Mouse (Mus musculus) MEL (cell line): ENCODE measurements around the gene Myo3a. TPM values are rescaled to one million over a fixed set of nuclear protein-coding genes. Genes with fewer than 3 reads are reported as not detected.
"Not testable (repeated sequence)": the region's sequence is repeated elsewhere in the genome, so short reads cannot be mapped to it uniquely, and the experiment has no call there.

ENCODE experiments used
- DNase-seq: peaks from one replicate; pipeline ENCODE4 v3.0.0; 2011; ENCODE audit warnings: low read depth, low spot score
- H3K27ac ChIP-seq: 2 replicates; pipeline ENCODE4 v1.5.1; 2012; ENCODE audit warnings: low read depth, mild to moderate bottlenecking, control low read depth, low read length, moderate library complexity; ENCODE audit not compliant: control insufficient read depth
- H3K27me3 ChIP-seq, 2 experiments: fragments of 150-350 bp in 1 of 2; sonication (generic) in 1 of 2; 2 replicates each; pipeline ENCODE4 v1.6.1; 2012; ENCODE audit warnings: low read length in 2 of 2, mild to moderate bottlenecking in 2 of 2, improper control_type of control experiment in 1 of 2, moderate library complexity in 1 of 2; ENCODE audit not compliant: insufficient read depth in 2 of 2, control insufficient read depth in 1 of 2
- H3K36me3 ChIP-seq, 2 experiments: 2 replicates each; pipeline ENCODE4 v1.6.1; 2012 to 2014; ENCODE audit warnings: low read length in 2 of 2, improper control_type of control experiment in 1 of 2, inconsistent platforms in 1 of 2, mild to moderate bottlenecking in 1 of 2; ENCODE audit not compliant: insufficient read depth in 2 of 2, control insufficient read depth in 1 of 2
- H3K4me1 ChIP-seq, 2 experiments: fragments of 150-350 bp in 1 of 2; sonication (generic) in 1 of 2; 2 replicates each; pipeline ENCODE4 v1.6.1; 2012; ENCODE audit warnings: low read length in 2 of 2, improper control_type of control experiment in 1 of 2, mild to moderate bottlenecking in 1 of 2; ENCODE audit not compliant: insufficient read depth in 2 of 2, control insufficient read depth in 1 of 2
- H3K4me3 ChIP-seq, 2 experiments: fragments of 150-350 bp in 1 of 2; sonication (generic) in 1 of 2; 2 replicates each; pipeline ENCODE4 v1.5.1; 2012; ENCODE audit warnings: low read depth in 2 of 2, low read length in 2 of 2, mild to moderate bottlenecking in 2 of 2, moderate library complexity in 2 of 2, control low read depth in 1 of 2, improper control_type of control experiment in 1 of 2; ENCODE audit not compliant: control insufficient read depth in 1 of 2, insufficient read depth in 1 of 2
- H3K79me2 ChIP-seq: 2 replicates; pipeline ENCODE4 v1.6.1; 2012; ENCODE audit warnings: mild to moderate bottlenecking, low read length, moderate library complexity; ENCODE audit not compliant: control insufficient read depth, poor library complexity, insufficient read depth
- H3K9ac ChIP-seq: 2 replicates; pipeline ENCODE4 v1.6.1; 2012; ENCODE audit warnings: low read depth, mild to moderate bottlenecking, control low read depth, low read length, moderate library complexity; ENCODE audit not compliant: control insufficient read depth, poor library complexity, severe bottlenecking
- H3K9me3 ChIP-seq: fragments of 150-350 bp; sonication (generic); replicated peaks from 2 replicates; pipeline ENCODE4 v1.6.1; 2012; ENCODE audit warnings: mild to moderate bottlenecking, low read length, improper control_type of control experiment, moderate library complexity; ENCODE audit not compliant: insufficient read depth
- CTCF ChIP-seq, 3 experiments: IDR thresholded peaks in 2 of 3; conservative IDR thresholded peaks in 1 of 3; 2 replicates each; pipeline ENCODE4 v1.5.1; 2011 to 2012; ENCODE audit warnings: low read length in 3 of 3, low read depth in 2 of 3, mild to moderate bottlenecking in 2 of 3, improper control_type of control experiment in 1 of 3, inconsistent platforms in 1 of 3, mixed read lengths in 1 of 3, moderate library complexity in 1 of 3; ENCODE audit not compliant: control insufficient read depth in 1 of 3, insufficient read depth in 1 of 3, poor library complexity in 1 of 3, severe bottlenecking in 1 of 3
- ETS1 ChIP-seq: IDR thresholded peaks from 2 replicates; pipeline ENCODE4 v1.6.1; 2012; ENCODE audit warnings: low read depth, mild to moderate bottlenecking, inconsistent platforms, low read length, improper control_type of control experiment, moderate library complexity
- MAX ChIP-seq: IDR thresholded peaks from 2 replicates; pipeline ENCODE4 v1.6.1; 2011; ENCODE audit warnings: low read length, improper control_type of control experiment
- MAZ ChIP-seq: IDR thresholded peaks from 2 replicates; pipeline ENCODE4 v1.6.1; 2012; ENCODE audit warnings: low read depth, mild to moderate bottlenecking, inconsistent platforms, low read length, improper control_type of control experiment
- MXI1 ChIP-seq: IDR thresholded peaks from 2 replicates; pipeline ENCODE4 v1.6.1; 2011; ENCODE audit warnings: mild to moderate bottlenecking, low read depth, low read length, improper control_type of control experiment
- NELFE ChIP-seq: IDR thresholded peaks from 2 replicates; pipeline ENCODE4 v1.6.1; 2011; ENCODE audit warnings: low read depth, low read length, improper control_type of control experiment
- NRF1 ChIP-seq: IDR thresholded peaks from 2 replicates; pipeline ENCODE4 v1.6.1; 2014; ENCODE audit warnings: low read depth, mild to moderate bottlenecking, inconsistent platforms, low read length, improper control_type of control experiment, moderate library complexity; ENCODE audit not compliant: poor library complexity, insufficient read depth, severe bottlenecking
- POLR2AphosphoS5 ChIP-seq: IDR thresholded peaks from 2 replicates; pipeline ENCODE4 v1.6.1; 2012; ENCODE audit warnings: low read depth, borderline replicate concordance, mild to moderate bottlenecking, inconsistent platforms, low read length, moderate library complexity, mixed read lengths
- RAD21 ChIP-seq: IDR thresholded peaks from 2 replicates; pipeline ENCODE4 v1.6.1; 2011; ENCODE audit warnings: mild to moderate bottlenecking, low read depth, low read length, improper control_type of control experiment
- RCOR1 ChIP-seq: IDR thresholded peaks from 2 replicates; pipeline ENCODE4 v1.6.1; 2012; ENCODE audit warnings: low read depth, mild to moderate bottlenecking, inconsistent platforms, low read length, improper control_type of control experiment
- SIN3A ChIP-seq: IDR thresholded peaks from 2 replicates; pipeline ENCODE4 v1.6.1; 2012; ENCODE audit warnings: low read length, improper control_type of control experiment, inconsistent platforms
- UBTF ChIP-seq: IDR thresholded peaks from 2 replicates; pipeline ENCODE4 v1.6.1; 2012; ENCODE audit warnings: low read depth, mild to moderate bottlenecking, inconsistent platforms, low read length, improper control_type of control experiment, moderate library complexity, borderline replicate concordance; ENCODE audit not compliant: insufficient read depth
- ZMIZ1 ChIP-seq: IDR thresholded peaks from 2 replicates; pipeline ENCODE4 v1.6.1; 2012; ENCODE audit warnings: low read depth, mild to moderate bottlenecking, inconsistent platforms, low read length, improper control_type of control experiment, moderate library complexity
- polyA plus RNA-seq, 2 experiments: library from polyadenylated mRNA; stranded (reverse) in 1 of 2; unstranded in 1 of 2; fragments of >175 nt in 1 of 2; fragments of >200 nt in 1 of 2; gene quantifications; 2 replicates each; pipeline versions ENCODE4 v1.2.1 to v1.2.4; 2012; ENCODE audit warnings: low replicate concordance in 2 of 2, low read depth in 1 of 2; ENCODE audit not compliant: insufficient read length in 2 of 2, insufficient read depth in 1 of 2, missing spikeins in 1 of 2
- total RNA-seq: library from RNA; depleted of rRNA; stranded (reverse); fragments of 300-350 nt; gene quantifications from 2 replicates; pipeline ENCODE4 v1.2.3, GENCODE M21; 2012

Myo3a gene
- total and polyA plus RNA-seq, 3 experiments, result not detected

GRCm38 (mm10) chr2:22588170-22588541 lies 360.9 kb downstream of the Myo3a start:
- peak; percentile 37 for DNase-seq
- not testable (repeated sequence) for H3K4me3 ChIP-seq, H3K9me3 ChIP-seq, H3K36me3 ChIP-seq, H3K9ac ChIP-seq, H3K27me3 ChIP-seq, H3K4me1 ChIP-seq, H3K79me2 ChIP-seq, H3K27ac ChIP-seq

GRCm38 (mm10) chr2:22588673-22589381 lies 361.5 kb downstream of the Myo3a start:
- not testable (repeated sequence) for H3K9me3 ChIP-seq, H3K9ac ChIP-seq, H3K4me1 ChIP-seq, H3K27me3 ChIP-seq, H3K27ac ChIP-seq, H3K36me3 ChIP-seq, H3K79me2 ChIP-seq, H3K4me3 ChIP-seq
- DNase-seq, result peak; percentile 4

- H3K27me3 ChIP-seq, H3K9ac ChIP-seq, H3K9me3 ChIP-seq, H3K79me2 ChIP-seq, H3K4me1 ChIP-seq, H3K4me3 ChIP-seq, DNase-seq, H3K27ac ChIP-seq, H3K36me3 ChIP-seq: not testable (repeated sequence)
Observed at GRCm38 (mm10) chr2:22589382-22590205, 362.3 kb downstream of the Myo3a start.

DNA sequence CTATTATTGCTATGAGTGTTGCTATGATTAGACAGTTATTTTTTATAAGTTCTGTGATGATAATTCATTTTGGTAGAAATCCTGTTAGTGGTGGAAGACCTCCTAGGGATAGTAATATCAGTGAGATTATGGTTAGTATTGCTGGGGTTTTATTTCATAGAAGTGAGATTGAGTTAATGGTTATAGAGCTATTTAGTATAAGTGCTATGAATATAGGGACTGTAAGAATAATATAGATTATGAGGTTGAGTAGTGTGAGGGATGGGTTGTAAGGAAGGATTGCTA lies 362.8 kb downstream of the Myo3a start:
- no peak overlapping the region for H3K4me3 ChIP-seq
- TF ChIP-seq SIN3A (no peak), MAX (no peak), RCOR1 (no peak), CTCF (IDR thresholded peaks at IDR 0.05 in 2 of 3, conservative IDR thresholded peaks at IDR 0.05 in 1 of 3; ENCODE audit: control insufficient read depth in 1 of 3, insufficient read depth in 1 of 3, low read depth in 2 of 3, low read length in 3 of 3, poor library complexity in 1 of 3, severe bottlenecking in 1 of 3) (no peak), MAZ (no peak), POLR2AphosphoS5 (no peak), ETS1 (no peak), RAD21 (no peak), ZMIZ1 (no peak), NRF1 (no peak), NELFE (no peak), UBTF (no peak), MXI1 (no peak)

More for the DNA sequence above, 362.8 kb downstream of the Myo3a start:
- no peaks in the 10 kb centered on the region for H3K36me3 ChIP-seq
- no peaks in the 10 kb centered on the region for H3K9me3 ChIP-seq
- DNase-seq, result no peak
- H3K27ac ChIP-seq, result no peak overlapping the region
- H3K4me1 ChIP-seq, result no peaks in the 10 kb centered on the region
- H3K27me3 ChIP-seq, result no peaks in the 10 kb centered on the region
- H3K9ac ChIP-seq, result no peak overlapping the region
- H3K79me2 ChIP-seq, result no peaks in the 10 kb centered on the region
